Mouse (Mus musculus) R1 (cell line): Measurements from ENCODE around the gene Tubb4b.

ENCODE experiments used
- DNase-seq: peaks from one replicate; pipeline ENCODE4 v3.0.0-alpha.2; 2018; ENCODE audit warnings: low read depth, low spot score

Gene Tubb4b

GRCm38 (mm10) chr2:25225811-25226379 is 1.4 kb upstream of the Tubb4b start:
- no peak for DNase-seq

GRCm38 (mm10) chr2:25224766-25225752 is 557 bp upstream of the Tubb4b start:
- peak; percentile 100 for DNase-seq

- peak; percentile 92 for DNase-seq
Measured at GRCm38 (mm10) chr2:25223681-25224491, 616 bp downstream of the Tubb4b start.

- peak; percentile 46 for DNase-seq
Measured at GRCm38 (mm10) chr2:25221331-25221772, 3.1 kb downstream of the Tubb4b start.

- no peak for DNase-seq
Measured at GRCm38 (mm10) chr2:25218445-25218844, 6.1 kb downstream of the Tubb4b start, which contains the start of gene Fam166a. Gene Fam166a (plus strand): TSS chr2:25218745.

- no peak for DNase-seq
Measured at GRCm38 (mm10) chr2:25217666-25218065, 6.8 kb downstream of the Tubb4b start.

GRCm38 (mm10) chr2:25214444-25214843 is 10.1 kb downstream of the Tubb4b start, which contains the start of gene Stpg3:
Gene Stpg3 (minus strand): TSS chr2:25214637.
- no peak for DNase-seq

GRCm38 (mm10) chr2:25213266-25213865 is 11.1 kb downstream of the Tubb4b start:
- peak; percentile 54 for DNase-seq

- DNase-seq: peak; percentile 97
Measured at GRCm38 (mm10) chr2:25211121-25211670, 13.3 kb downstream of the Tubb4b start, which contains the start of gene Nelfb. Gene Nelfb (minus strand): TSS chr2:25211489.

- DNase-seq: no peak
Measured at GRCm38 (mm10) chr2:25210686-25211085, 13.8 kb downstream of the Tubb4b start.

- no peak for DNase-seq
Measured at GRCm38 (mm10) chr2:25207593-25207992, 16.9 kb downstream of the Tubb4b start.

- DNase-seq: peak; percentile 65
Measured at GRCm38 (mm10) chr2:25203631-25204214, 20.8 kb downstream of the Tubb4b start.

- DNase-seq: no peak
Measured at GRCm38 (mm10) chr2:25200631-25201030, 23.9 kb downstream of the Tubb4b start.

- no peak for DNase-seq
Measured at GRCm38 (mm10) chr2:25197946-25198345, 26.6 kb downstream of the Tubb4b start.

GRCm38 (mm10) chr2:25197191-25197590 is 27.3 kb downstream of the Tubb4b start:
- DNase-seq: no peak

- DNase-seq: peak; percentile 96
Measured at GRCm38 (mm10) chr2:25196172-25196954, 28.1 kb downstream of the Tubb4b start, which contains the start of gene Tor4a. Gene Tor4a (minus strand): TSS chr2:25196886.

GRCm38 (mm10) chr2:25195211-25196156 is 29.0 kb downstream of the Tubb4b start:
- DNase-seq: peak; percentile 86

- no peak for DNase-seq
Measured at GRCm38 (mm10) chr2:25194486-25195171, 29.9 kb downstream of the Tubb4b start.
